Mouse (Mus musculus): ENCODE results near the gene Nphs1. TPM values are rescaled to one million over a fixed set of nuclear protein-coding genes. Genes with fewer than 3 reads are reported as not detected.

Gene Nphs1
- polyA plus RNA-seq (2017; shearing (Covaris generic)), result not detected

GRCm38 (mm10) chr7:30457629-30458330 is at the start of gene Nphs1, which contains the start of gene Kirrel2:
Gene Nphs1, plus strand, starts transcription at chr7:30458315.
Gene Kirrel2, minus strand, starts transcription at chr7:30457690.

DNA sequence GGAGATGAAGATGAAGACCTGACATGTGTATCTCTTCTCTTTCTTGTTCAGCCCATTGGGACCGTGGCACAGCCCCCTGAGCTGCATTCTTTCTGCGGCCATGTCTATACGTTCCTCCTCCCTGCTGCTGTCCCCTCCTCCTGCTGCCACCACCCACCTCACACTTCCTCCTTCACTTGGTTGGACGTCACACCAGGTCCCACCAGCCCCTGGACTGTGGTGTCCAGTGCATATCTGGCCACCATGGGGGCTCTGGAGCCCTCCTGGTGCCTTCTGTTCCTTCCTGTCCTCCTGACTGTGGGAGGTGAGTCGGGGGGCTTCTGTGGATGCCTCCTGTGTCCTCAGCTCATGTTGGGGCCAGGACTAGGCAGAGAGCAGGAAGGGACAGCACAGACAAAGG is 44.5 kb upstream of the Nphs1 start, which contains the start of gene Tyrobp:
Gene Tyrobp (plus strand): TSS at position 165 of the 400 bp plus-strand sequence.

DNA sequence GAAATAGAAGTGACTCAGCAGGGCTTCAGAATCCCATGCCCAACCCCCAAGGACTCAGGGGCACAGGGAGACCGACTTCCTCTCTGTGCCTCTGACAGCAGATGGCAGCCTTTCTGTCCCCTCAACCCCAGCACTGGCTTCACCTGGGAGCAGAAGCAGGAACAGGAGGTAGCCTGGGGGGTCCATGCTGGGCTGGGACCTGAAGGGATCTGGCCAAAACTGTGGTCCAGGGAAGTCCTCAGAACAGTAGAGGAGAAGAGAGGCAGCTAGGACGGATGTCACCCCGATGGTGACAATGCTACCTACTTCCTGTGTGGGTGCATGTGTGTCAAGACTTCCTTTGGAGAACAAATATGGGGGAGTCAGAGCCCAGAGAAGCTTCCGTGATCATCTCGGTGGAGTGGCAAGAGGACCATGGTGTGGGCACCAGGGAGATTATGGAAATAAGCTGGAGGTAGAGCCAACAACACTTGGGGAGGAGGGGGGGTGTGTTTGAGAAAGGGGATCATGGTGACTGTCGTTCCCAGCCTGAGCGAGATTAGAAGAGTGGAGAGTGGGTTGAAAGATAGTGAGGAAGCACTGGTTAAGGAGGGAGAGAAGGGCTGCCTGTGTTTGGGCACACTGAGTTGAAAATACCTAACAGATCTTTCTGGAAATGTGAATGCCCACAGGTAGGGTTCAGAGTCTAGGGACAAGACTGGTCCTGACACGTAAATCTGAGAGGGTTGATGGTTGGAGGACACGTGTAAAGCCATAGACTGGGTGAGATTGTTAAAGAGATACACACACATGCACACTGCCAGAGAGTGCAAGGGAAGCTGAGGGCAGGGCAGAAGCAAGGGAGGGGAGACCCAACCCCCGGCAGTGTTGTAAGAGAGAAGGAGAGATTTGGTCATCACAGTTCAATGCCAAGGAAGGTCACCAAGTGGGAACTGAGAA is 38.3 kb upstream of the Nphs1 start, which contains the start of gene Hcst:
Gene Hcst (minus strand): TSS at position 294 of the 939 bp plus-strand sequence.

GRCm38 (mm10) chr7:30421175-30421889 is 36.8 kb upstream of the Nphs1 start, which contains the start of gene Nfkbid:
Gene Nfkbid, plus strand, starts transcription at chr7:30421732.

DNA sequence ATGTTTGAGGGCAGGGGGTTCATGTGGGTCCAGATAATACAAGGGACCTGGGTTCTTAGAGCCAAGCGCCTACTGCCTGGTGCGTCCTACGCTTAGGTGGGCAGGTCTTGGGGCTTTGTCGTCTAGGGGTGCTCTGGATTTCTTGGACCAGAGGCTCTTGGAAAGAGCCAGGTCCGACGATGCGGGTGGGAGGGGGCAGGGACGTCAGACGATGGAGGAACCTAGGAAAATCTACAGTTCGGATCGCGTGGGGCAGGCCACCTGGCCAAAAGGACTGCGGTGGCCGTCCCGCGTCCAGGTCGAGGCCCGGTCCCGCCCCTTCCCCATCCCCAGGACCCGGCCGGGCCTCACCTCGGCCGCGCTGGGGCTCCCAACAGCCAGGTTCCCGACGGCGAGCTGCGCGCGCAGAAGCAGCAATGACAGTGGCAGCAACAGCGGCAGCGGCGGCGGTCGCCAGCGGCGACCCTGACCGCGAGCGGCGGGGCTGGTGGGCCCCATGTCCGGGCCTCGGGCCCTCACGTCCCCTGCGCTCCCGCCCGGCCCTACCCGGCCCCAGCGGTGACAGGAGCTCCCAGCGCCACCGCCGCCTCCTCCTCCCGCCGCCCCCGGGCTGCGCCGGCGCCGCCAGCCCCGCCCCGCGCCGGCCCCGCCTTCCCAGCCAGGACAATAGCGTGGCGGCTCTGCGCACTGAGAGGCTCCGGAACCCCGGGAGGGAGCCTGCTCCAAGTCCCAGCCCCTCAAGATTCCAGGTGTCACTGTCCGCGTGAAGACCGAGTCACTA is 13.0 kb upstream of the Nphs1 start, which contains the start of gene Aplp1:
Gene Aplp1 (minus strand): TSS at position 565 of the 781 bp plus-strand sequence.

DNA sequence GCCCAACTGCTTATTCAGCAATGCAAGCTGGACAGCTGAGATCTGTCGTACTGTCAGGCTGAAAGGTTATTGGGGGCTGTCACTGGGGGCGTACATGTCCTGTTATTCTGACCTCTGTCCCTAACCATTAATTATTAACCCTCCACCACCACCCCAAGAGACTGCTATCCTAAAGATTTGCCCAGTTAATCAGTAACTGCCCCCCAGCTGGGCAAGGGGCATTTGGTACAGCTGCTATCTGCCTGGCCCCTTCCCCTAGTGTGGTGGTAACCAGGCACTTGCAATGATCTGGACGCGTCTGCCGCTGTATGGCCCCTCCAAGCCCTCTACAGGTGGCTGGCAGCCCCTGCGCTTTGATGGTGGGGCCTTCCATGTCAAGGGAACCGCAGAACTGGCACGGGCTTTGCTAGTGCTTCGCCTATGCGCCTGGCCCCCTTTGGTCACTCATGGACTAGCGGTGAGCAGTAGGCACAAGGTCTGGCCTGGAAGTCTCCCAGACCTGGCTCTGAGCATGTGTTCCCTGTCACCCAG is 35.4 kb downstream of the Nphs1 start, which contains the start of gene Prodh2:
Gene Prodh2 (plus strand): TSS at position 222 of the 531 bp plus-strand sequence.

DNA sequence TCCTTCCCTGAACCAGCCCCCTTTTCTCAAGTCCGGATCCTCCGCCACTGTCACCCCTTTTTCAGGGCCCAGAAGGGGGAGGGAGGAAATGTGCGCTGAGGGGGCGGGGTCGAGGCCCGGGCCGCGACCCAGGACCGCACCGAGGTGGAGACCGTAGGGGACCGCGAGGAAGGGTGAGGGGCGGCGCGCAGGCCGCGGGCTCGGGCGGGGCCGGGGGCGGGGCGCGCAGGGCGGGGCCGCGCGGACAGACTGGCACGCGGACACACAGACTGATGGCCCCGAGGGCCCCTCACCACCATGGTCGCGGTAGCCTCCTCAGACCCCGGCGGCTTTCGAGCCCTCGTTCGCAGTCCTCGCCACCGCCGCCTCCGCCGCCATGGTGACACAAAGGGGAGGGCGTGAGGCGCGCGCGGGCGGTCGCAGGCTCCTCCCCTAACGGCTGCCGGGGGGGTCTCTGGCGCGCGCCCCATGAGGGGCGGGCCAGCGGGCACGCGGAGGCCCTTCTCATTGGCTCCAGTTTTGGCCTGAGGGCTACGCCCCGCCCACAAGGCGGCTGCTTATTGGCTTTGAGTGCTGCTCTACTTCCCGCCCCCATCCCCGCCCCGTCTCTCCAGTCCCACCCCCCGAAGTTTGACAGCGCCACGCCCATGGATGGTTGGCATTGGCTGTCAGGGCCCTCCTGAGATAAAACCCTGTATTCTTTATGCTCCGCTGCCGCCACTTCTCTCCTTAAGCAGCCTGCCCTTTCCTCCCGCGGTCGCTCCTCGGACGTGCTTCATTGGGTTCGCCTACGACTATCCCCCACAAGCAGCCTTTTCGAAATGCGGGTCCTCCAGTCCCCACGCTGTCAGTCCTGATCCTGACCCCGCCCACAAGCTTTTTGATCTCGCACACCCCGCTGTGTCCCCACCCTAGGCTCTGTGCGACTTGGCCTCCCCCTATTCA is 76.8 kb downstream of the Nphs1 start, which contains the start of gene Arhgap33:
Gene Arhgap33 (minus strand): TSS at position 428 of the 945 bp plus-strand sequence.

Other genes starting within 250 kb of the Nphs1 start
- 10 to 100 TPM; 47.8 to 64.2 TPM for gene Polr2i, start 226.4 kb upstream of the Nphs1 start, polyA plus RNA-seq (2017; shearing (Covaris generic))
- 100 to 1,000 TPM; 109 to 132 TPM for gene Tbcb, start 226.0 kb upstream of the Nphs1 start, polyA plus RNA-seq (2017; shearing (Covaris generic))
- not detected for gene Ovol3, start 222.6 kb upstream of the Nphs1 start, polyA plus RNA-seq (2017; shearing (Covaris generic))
- gene Thap8, start 178.2 kb upstream of the Nphs1 start, polyA plus RNA-seq (2017; shearing (Covaris generic)), result under 1 TPM; 0.12 to 0.41 TPM
- gene Wdr62, start 177.9 kb upstream of the Nphs1 start, polyA plus RNA-seq (2017; shearing (Covaris generic)), result 1 to 10 TPM; 4.8 to 6.9 TPM
- 1 to 10 TPM; 1.6 to 3.1 TPM for gene Clip3, start 166.6 kb upstream of the Nphs1 start, polyA plus RNA-seq (2017; shearing (Covaris generic))
- 100 to 1,000 TPM in 1 of 2 experiments, 10 to 100 TPM in 1; 92.7 to 159 TPM for gene Alkbh6, start 149.6 kb upstream of the Nphs1 start, polyA plus RNA-seq (2017; shearing (Covaris generic))
- 10 to 100 TPM in 1 of 2 experiments, 1 to 10 TPM in 1; 3.8 to 22.5 TPM for gene Syne4, start 143.5 kb upstream of the Nphs1 start, polyA plus RNA-seq (2017; shearing (Covaris generic))
- gene E130208F15Rik, start 136.6 kb upstream of the Nphs1 start, polyA plus RNA-seq (2017; shearing (Covaris generic)), result not detected
- 10 to 100 TPM; 32.0 to 75.5 TPM for gene Sdhaf1, start 134.4 kb upstream of the Nphs1 start, polyA plus RNA-seq (2017; shearing (Covaris generic))
- not detected for gene Lrfn3, start 95.5 kb upstream of the Nphs1 start, polyA plus RNA-seq (2017; shearing (Covaris generic))
- 10 to 100 TPM in 1 of 2 experiments, 1 to 10 TPM in 1; 7.1 to 32.2 TPM for gene Tyrobp, start 44.6 kb upstream of the Nphs1 start, polyA plus RNA-seq (2017; shearing (Covaris generic))
- gene Hcst, start 38.5 kb upstream of the Nphs1 start, polyA plus RNA-seq (2017; shearing (Covaris generic)), result 100 to 1,000 TPM; 470 to 543 TPM
- 10 to 100 TPM; 78.6 to 95.9 TPM for gene Nfkbid, start 36.6 kb upstream of the Nphs1 start, polyA plus RNA-seq (2017; shearing (Covaris generic))
- gene Aplp1, start 12.8 kb upstream of the Nphs1 start, polyA plus RNA-seq (2017; shearing (Covaris generic)), result 10 to 100 TPM; 10.8 to 23.2 TPM
- gene Kirrel2, start 625 bp upstream of the Nphs1 start, polyA plus RNA-seq (2017; shearing (Covaris generic)), result not detected
- not detected for gene Prodh2, start 35.3 kb downstream of the Nphs1 start, polyA plus RNA-seq (2017; shearing (Covaris generic))
- 1 to 10 TPM; 1.5 to 2.5 TPM for gene Arhgap33, start 76.7 kb downstream of the Nphs1 start, polyA plus RNA-seq (2017; shearing (Covaris generic))
- 1 to 10 TPM; 1.9 to 4.1 TPM for gene Hspb6, start 93.9 kb downstream of the Nphs1 start, polyA plus RNA-seq (2017; shearing (Covaris generic))
- gene Proser3, start 94.0 kb downstream of the Nphs1 start, polyA plus RNA-seq (2017; shearing (Covaris generic)), result 1 to 10 TPM; 5.7 to 6.2 TPM
- gene Lin37, start 101.5 kb downstream of the Nphs1 start, polyA plus RNA-seq (2017; shearing (Covaris generic)), result 100 to 1,000 TPM in 1 of 2 experiments, 10 to 100 TPM in 1; 92.9 to 107 TPM
- gene U2af1l4, start 105.0 kb downstream of the Nphs1 start, polyA plus RNA-seq (2017; shearing (Covaris generic)), result 10 to 100 TPM; 28.3 to 67.8 TPM
- 10 to 100 TPM; 53.5 to 82.4 TPM for gene Gm49396, start 105.0 kb downstream of the Nphs1 start, polyA plus RNA-seq (2017; shearing (Covaris generic))
- gene Psenen, start 105.3 kb downstream of the Nphs1 start, polyA plus RNA-seq (2017; shearing (Covaris generic)), result 100 to 1,000 TPM; 231 to 234 TPM
- gene Igflr1, start 107.1 kb downstream of the Nphs1 start, polyA plus RNA-seq (2017; shearing (Covaris generic)), result 100 to 1,000 TPM in 1 of 2 experiments, 10 to 100 TPM in 1; 66.2 to 268 TPM
- 10 to 100 TPM; 14.9 to 15.1 TPM for gene Kmt2b, start 130.4 kb downstream of the Nphs1 start, polyA plus RNA-seq (2017; shearing (Covaris generic))
- gene Zbtb32, start 140.6 kb downstream of the Nphs1 start, polyA plus RNA-seq (2017; shearing (Covaris generic)), result 10 to 100 TPM; 12.9 to 34.9 TPM
- gene Upk1a, start 154.5 kb downstream of the Nphs1 start, polyA plus RNA-seq (2017; shearing (Covaris generic)), result 1 to 10 TPM in 1 of 2 experiments, under 1 TPM in 1; 0.32 to 1.8 TPM
- 100 to 1,000 TPM; 713 to 756 TPM for gene Cox6b1, start 167.8 kb downstream of the Nphs1 start, polyA plus RNA-seq (2017; shearing (Covaris generic))
- gene Etv2, start 177.5 kb downstream of the Nphs1 start, polyA plus RNA-seq (2017; shearing (Covaris generic)), result not detected
- 100 to 1,000 TPM; 125 to 166 TPM for gene Rbm42, start 192.0 kb downstream of the Nphs1 start, polyA plus RNA-seq (2017; shearing (Covaris generic))
- 10 to 100 TPM; 18.3 to 29.7 TPM for gene Haus5, start 206.7 kb downstream of the Nphs1 start, polyA plus RNA-seq (2017; shearing (Covaris generic))
- under 1 TPM in 1 of 2 experiments, not detected in 1; 0.50 TPM for gene Pmis2, start 213.3 kb downstream of the Nphs1 start, polyA plus RNA-seq (2017; shearing (Covaris generic))
- not detected for gene 2200002J24Rik, start 240.6 kb downstream of the Nphs1 start, polyA plus RNA-seq (2017; shearing (Covaris generic))